Mouse (Mus musculus) heart, postnatal 25 days (tissue): Measurements from ENCODE around the gene Tmem164. TPM values are rescaled to one million over a fixed set of nuclear protein-coding genes. Genes with fewer than 3 reads are reported as not detected.

Experiments
- DNase-seq: peaks from one replicate; pipeline ENCODE4 v3.0.0; 2022; ENCODE audit warnings: low spot score
- intact Hi-C: fragments of 180-260 bp; cut with DNase I; formaldehyde crosslinking; loops from one replicate; pipeline ENCODE4 v1.15.1; 2025
- total RNA-seq, 2 experiments: library from RNA; stranded (reverse); gene quantifications; 2 replicates each; pipeline ENCODE4 v1.2.3; 2021

The Tmem164 gene
- total RNA-seq, 2 experiments from 2014 or later: 22.8 to 39.9 TPM

DNA sequence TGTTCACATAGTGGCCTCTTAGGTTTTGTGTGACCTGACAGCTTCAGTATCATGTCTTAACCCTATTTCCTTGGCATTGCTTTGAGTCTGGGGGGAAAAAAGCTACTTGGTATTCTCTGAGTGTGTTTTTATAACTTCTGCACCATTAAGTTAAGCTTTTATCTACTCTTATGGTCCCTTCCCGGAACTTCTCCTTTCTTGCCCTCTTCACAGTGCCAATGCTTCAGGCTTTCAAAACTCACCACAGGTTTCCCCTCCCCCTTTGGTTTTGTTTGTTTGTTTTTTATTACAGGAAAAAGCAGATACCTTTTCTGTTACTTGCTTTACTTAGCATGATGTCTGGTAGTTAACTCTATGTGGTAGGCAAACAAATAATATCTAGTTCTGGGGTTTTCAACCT, 47.8 kb downstream of the Tmem164 start:
- DNase-seq: no peak
- intact Hi-C loops: no loop called here

DNA sequence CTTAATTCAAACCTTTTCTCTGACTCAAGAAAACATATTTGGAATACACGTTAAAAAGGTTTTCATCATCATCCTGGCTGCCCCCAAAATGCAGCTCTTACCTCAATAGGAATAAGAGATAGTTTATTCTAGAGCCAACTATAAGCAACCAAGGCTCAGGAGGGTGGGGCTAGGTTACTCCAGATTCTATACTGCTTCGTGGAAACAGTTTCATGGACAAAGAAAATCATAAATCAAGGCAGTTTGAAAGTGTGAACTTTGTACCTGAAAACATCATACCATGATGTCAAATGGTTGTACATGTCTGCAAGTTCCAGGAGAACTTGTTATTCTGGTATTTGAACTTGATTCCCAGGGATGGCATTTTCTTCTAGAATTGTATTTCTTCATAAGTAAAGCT, 48.3 kb downstream of the Tmem164 start:
- DNase-seq: no peak

GRCm38 (mm10) chrX:142737099-142737498, 55.9 kb downstream of the Tmem164 start:
- no peak for DNase-seq
- intact Hi-C loops: loop anchor here (5.0 kb wide), 1 partner anchor 55 kb away; the partner anchor contains the start of gene Tmem164

More for the DNA sequence above, 48.3 kb downstream of the Tmem164 start:
- intact Hi-C loops: no loop called here

DNA sequence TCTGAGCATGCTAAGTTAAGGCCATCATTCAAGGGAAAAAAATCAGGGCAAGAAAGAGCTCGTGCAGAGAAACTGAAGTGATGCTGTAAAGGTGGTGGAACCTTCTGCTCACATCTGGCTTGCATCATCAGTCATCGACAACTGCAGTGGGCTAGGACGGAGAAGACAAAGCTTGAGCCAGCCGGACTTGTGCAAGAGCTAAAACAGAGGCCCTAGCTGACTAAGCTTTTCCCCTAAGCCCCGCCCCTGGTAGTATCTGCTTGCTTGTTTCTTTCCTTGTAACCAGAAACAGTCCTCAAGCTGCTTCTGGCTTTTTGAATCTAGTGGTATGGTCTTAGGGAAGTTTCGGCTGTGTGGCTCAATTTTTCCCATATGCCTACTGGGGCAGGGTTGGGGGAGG, 56.5 kb downstream of the Tmem164 start:
- intact Hi-C loops: loop anchor here (5.0 kb wide), 1 partner anchor 55 kb away; the partner anchor contains the start of gene Tmem164
- DNase-seq: peak; percentile 19

GRCm38 (mm10) chrX:142747428-142747827, 66.2 kb downstream of the Tmem164 start:
- no peak for DNase-seq
- intact Hi-C loops: loop anchor here (10.0 kb wide), 1 partner anchor 193 kb away; no protein-coding TSS in a partner anchor

DNA sequence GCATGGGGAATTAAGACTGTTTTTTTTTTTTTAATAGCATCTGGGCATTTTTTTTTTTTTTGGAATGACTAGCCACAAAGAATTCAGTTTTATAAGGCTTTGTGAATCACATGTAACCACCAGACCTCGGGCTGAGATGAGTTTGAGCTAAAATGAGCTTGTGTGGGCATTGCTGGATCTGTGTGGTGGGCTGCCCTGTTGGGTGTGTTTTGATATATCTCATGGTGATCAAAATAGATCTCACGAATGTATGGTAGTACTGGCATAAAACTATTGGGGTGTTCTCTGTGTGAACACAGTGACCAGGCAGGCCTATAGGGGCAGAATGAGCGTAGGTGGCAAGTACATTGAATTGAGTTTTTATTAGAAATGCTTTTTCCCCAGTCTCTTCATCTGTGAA, 67.4 kb downstream of the Tmem164 start:
- DNase-seq: no peak
- intact Hi-C loops: loop anchor here (10.0 kb wide), 1 partner anchor 194 kb away; no protein-coding TSS in a partner anchor

- intact Hi-C loops: no loop called here
- no peak for DNase-seq
These were observed 69.6 kb downstream of the Tmem164 start for GRCm38 (mm10) chrX:142750775-142751174.

- intact Hi-C loops: no loop called here
- DNase-seq: no peak
These were observed 74.3 kb downstream of the Tmem164 start for GRCm38 (mm10) chrX:142755542-142755941.

DNA sequence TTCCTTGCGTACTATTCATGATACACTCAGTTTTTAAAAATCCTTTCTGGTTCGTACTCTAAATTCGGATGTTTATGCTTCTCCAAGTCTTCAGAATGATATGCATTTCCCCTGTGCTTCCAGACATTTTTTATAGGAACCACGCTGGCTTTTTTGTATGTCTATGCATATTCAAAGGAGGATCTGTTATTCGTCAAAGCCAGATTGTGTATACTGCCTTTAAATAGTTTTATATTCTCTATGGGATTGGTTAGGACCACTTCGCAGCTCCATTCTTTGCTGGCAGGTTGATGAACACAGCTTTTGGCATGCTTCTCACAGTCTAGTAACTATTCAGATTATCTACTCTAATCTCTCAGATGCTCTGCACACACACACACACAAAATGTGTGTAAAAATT, 79.2 kb downstream of the Tmem164 start:
- no peak for DNase-seq
- intact Hi-C loops: no loop called here

DNA sequence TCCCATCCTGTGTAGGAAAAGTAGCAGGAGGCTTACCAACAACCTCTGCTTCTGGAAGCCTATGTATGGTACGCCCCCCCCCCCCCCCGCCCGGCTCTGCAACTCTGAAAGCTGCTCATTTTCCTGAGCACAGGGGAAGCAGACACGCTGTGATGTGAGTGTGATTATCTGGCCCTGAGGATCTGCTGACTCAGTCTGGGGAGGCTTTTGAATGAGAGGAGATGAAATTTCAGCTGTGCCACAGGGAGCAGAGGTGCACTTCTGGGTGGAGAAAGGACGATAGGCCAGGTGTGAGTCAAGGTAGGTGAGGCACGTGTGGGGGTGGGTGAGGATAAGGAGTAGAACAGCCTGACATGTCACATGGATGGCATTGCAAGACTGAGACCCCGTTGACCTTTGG, 82.1 kb downstream of the Tmem164 start:
- intact Hi-C loops: no loop called here

DNA sequence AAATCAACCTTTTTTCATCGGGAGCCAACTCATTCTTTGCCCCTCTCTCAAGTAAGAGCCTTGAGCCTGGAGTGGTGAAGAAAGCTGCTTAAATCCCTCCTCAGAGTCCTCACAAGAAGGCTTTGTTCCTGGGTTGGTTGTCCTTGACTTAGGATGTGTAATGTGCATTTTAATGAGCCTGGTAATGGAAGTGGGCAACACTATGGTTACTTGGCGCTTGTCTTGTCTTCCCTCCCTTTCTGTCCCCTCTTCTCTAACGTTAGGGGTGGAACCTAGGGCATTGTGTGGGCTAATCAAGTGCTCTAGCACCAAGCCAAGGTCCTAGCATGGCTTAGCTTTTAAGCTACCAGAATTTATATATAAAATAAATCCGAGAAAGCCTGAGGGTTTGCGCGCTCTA, 88.5 kb downstream of the Tmem164 start:
- no peak for DNase-seq
- intact Hi-C loops: no loop called here

More for the DNA sequence above, 82.1 kb downstream of the Tmem164 start:
- DNase-seq: no peak

GRCm38 (mm10) chrX:142773658-142774057, 92.5 kb downstream of the Tmem164 start:
- no peak for DNase-seq
- intact Hi-C loops: no loop called here

DNA sequence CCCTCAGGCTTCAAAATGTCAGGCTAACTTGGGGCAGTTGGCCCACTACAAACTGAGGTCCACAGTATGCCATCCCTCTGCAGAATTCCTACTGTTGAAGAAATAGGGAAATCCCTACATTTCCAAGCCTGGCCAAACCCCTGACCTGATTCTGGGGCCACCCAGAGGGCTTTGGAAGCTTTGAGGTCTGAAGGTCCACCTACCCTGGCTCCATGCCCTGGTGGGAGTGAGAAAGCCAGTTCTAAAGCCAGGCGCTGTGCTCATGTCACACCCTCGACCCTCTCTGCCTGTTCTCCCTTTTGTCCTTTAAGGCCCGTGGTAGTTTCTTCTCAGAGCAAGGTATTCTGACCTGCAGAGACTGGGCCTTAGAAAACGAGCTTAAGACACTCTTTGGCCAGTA, 94.9 kb downstream of the Tmem164 start:
- DNase-seq: no peak

GRCm38 (mm10) chrX:142778638-142779037, 97.4 kb downstream of the Tmem164 start:
- DNase-seq: no peak
- intact Hi-C loops: no loop called here

More for the DNA sequence above, 94.9 kb downstream of the Tmem164 start:
- intact Hi-C loops: no loop called here

- intact Hi-C loops: no loop called here
- DNase-seq: no peak
These were observed 105.2 kb downstream of the Tmem164 start for GRCm38 (mm10) chrX:142786160-142787052.

- DNase-seq: no peak
- intact Hi-C loops: no loop called here
These were observed 111.0 kb downstream of the Tmem164 start for GRCm38 (mm10) chrX:142792185-142792584.

DNA sequence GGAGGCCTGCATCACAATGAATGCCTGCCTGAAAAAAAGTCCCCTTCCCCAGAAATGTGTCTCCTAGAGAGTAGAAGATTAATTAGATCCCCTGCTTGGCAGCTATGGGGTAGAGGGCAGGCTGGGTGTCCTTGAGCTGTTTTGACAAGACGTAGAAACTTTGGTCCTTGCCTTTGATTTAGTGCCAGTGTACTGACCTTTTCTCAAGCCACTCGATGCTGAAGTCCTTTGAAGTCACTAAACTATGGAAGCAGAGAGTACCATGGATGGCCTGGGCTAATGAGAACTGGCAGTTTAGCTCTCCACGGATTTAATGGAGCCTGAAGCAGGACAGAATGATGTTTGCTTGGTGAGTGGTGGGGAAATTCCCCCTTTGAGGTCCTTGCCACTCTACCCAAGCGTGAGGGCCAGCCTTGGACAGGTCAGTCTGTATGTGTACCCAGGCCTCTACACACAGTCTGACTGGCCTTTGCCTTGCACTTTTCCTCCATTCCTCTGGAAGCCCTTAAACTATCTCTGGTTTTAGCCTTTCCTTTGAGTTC, 112.9 kb downstream of the Tmem164 start:
- no peak for DNase-seq
- intact Hi-C loops: no loop called here

- intact Hi-C loops: no loop called here
- no peak for DNase-seq
These were observed 123.4 kb downstream of the Tmem164 start for GRCm38 (mm10) chrX:142804596-142804995.

GRCm38 (mm10) chrX:142806126-142806525, 124.9 kb downstream of the Tmem164 start:
- no peak for DNase-seq
- intact Hi-C loops: loop anchor here (5.0 kb wide), 2 partner anchors 124 to 434 kb away; partner anchors contain the start of gene Tmem164

DNA sequence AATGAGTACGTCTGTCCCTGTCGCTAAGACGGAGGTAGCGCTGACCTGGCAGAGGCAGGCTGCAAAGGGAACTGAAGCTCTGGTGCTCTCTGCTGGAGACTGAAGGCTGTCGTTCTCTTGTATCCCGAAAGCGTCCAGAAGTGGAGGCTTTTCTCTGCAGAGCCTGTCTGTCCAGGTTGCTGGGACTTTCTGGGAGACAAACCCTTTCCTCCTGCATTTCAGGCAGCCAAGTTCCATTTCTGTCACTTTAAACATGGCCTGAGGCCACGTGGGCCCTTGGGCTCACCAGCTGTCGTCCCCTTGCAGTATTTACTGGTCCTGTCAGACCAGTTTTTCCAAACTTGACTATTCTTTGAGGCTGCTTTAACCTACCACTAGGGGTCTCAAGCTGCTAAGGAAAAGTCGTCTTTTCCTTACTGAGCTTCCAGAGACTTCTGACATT, 125.4 kb downstream of the Tmem164 start:
- no peak for DNase-seq
- intact Hi-C loops: loop anchor here (5.0 kb wide), 2 partner anchors 124 to 434 kb away; partner anchors contain the start of gene Tmem164

DNA sequence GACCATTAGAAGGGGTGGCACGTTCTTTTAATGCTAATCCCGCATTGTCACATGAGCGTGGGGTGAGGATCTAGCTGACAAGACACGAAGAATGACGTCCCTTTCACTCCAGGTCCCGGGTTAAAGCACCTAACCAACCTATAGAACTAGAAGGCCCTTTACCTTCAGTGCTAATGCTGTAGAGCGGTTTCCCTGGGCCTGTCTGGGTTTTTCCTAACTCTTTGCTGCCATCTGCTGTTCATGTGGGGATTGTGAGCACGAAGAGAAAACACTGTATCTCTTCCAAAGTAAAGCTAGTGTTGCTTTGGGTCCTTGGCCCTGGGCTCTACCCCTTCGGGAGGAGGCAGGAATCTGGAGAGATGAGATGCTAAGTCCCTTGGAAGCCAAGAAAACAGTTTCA, 127.2 kb downstream of the Tmem164 start:
- intact Hi-C loops: loop anchor here (1.0 to 5.0 kb wide), 3 partner anchors 126 to 436 kb away; partner anchors contain the start of gene Tmem164
- no peak for DNase-seq
